In the genomic region with DNA sequence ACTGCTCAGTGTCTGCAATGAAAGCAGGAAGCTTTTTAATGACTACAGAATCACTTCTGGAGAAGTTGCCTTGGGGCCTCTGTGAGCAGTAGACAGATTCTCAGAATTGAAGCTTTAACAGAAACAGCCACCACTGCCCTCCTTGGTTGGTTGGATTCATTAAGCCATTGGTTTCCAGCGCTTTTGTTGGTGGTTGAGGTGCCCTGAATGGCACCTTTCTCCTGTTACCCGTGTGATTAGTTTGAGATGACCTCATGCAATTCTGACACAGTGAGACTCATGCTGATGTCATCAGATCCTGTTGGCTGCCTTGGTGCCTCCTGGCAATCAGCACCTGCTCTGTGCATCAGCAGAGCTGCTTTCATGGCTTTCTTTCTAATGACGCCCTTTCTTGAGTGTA, we compare ENCODE assay signal across 26 mouse cellular contexts. TPM values are rescaled to one million over a fixed set of nuclear protein-coding genes. Genes with fewer than 3 reads are reported as not detected.
DNase-seq lines count a peak whose midpoint lies in the region; ATAC-seq lines count a peak whose summit lies in the region.
"Had no signal": no experiment of that assay in that cellular context is flagged by ENCODE, and none has a peak within 500 bp of the region (broad histone marks: within the 10 kb centered on the region; RNA-seq: fewer than 3 reads in every experiment).

No protein-coding gene starts in this region.

- no peaks in the 10 kb centered on the region for H3K36me3 ChIP-seq in forebrain, embryonic 11.5 days (ENCODE audit: control insufficient read depth, insufficient read depth, low read length)
- no peaks in the 10 kb centered on the region for H3K36me3 ChIP-seq in forebrain, embryonic 10.5 days (replicated peaks)
- H3K36me3 ChIP-seq in forebrain, embryonic 14.5 days (ENCODE audit: control insufficient read depth, insufficient read depth, low read length) = no peaks in the 10 kb centered on the region
- H3K36me3 ChIP-seq: embryonic facial prominence, embryonic 12.5 days; heart, embryonic 12.5 days; limb, embryonic 12.5 days; liver, embryonic 15.5 days; lung, embryonic 15.5 days; neural tube, embryonic 13.5 days had no signal

- H3K9ac ChIP-seq in forebrain, embryonic 11.5 days (ENCODE audit: low read length) = no peak overlapping the region
- no peak overlapping the region for H3K9ac ChIP-seq in forebrain, embryonic 14.5 days (ENCODE audit: low read length)
- H3K9ac ChIP-seq: embryonic facial prominence, embryonic 12.5 days; heart, embryonic 12.5 days; hindbrain, embryonic 14.5 days; limb, embryonic 12.5 days; liver, embryonic 15.5 days; lung, embryonic 15.5 days; neural tube, embryonic 13.5 days had no signal

- no peaks in the 10 kb centered on the region for H3K9me3 ChIP-seq in forebrain, embryonic 11.5 days (ENCODE audit: control insufficient read depth, low read length)
- H3K9me3 ChIP-seq in forebrain, embryonic 10.5 days = no peaks in the 10 kb centered on the region
- H3K9me3 ChIP-seq in forebrain, embryonic 14.5 days (replicated peaks; ENCODE audit: control insufficient read depth, low read length) = no peaks in the 10 kb centered on the region
- H3K9me3 ChIP-seq: embryonic facial prominence, embryonic 12.5 days; heart, embryonic 12.5 days; limb, embryonic 12.5 days; liver, embryonic 15.5 days; lung, embryonic 15.5 days; neural tube, embryonic 13.5 days had no signal

- no peaks in the 10 kb centered on the region; the same call in 1 of the 2 replicates for H3K4me1 ChIP-seq in forebrain, embryonic 11.5 days (replicated peaks; ENCODE audit: control insufficient read depth, insufficient read depth, low read length)
- peaks cover 11% of the 10 kb centered on the region for H3K4me1 ChIP-seq in forebrain, embryonic 10.5 days
- H3K4me1 ChIP-seq in forebrain, embryonic 14.5 days (ENCODE audit: control insufficient read depth, insufficient read depth, low read length) = no peaks in the 10 kb centered on the region
- H3K4me1 ChIP-seq: embryonic facial prominence, embryonic 12.5 days; heart, embryonic 12.5 days; limb, embryonic 12.5 days; liver, embryonic 15.5 days; lung, embryonic 15.5 days; neural tube, embryonic 13.5 days had no signal

- peak; percentile 90 for ATAC-seq in forebrain, embryonic 11.5 days (replicated peaks; ENCODE audit: low FRiP score)
- peak; percentile 96 for ATAC-seq in forebrain, embryonic 14.5 days
- ATAC-seq: intestine, postnatal 0 days had no signal

- DNase-seq in forebrain, embryonic 11.5 days (ENCODE audit: low spot score) = peak; percentile 64
- no peak for DNase-seq in forebrain, embryonic 10.5 days (ENCODE audit: extremely low spot score, low spot score)
- DNase-seq in Muller cell, postnatal 12 days (ENCODE audit: inconsistent ontology term) = peak; percentile 82
- peak; percentile 89 for DNase-seq in forebrain, embryonic 14.5 days (ENCODE audit: low spot score)
- DNase-seq in retina, postnatal 1 day = peak; percentile 57
- DNase-seq in gastrocnemius, adult 18-20 months (ENCODE audit: low spot score) = no peak
- DNase-seq in cerebellum, adult 9-11 months = no peak
- no peak for DNase-seq in thymus, postnatal 10 days (ENCODE audit: low spot score in 2 of 2)
- DNase-seq: cerebellum, adult 8-10 months; cerebellum, postnatal 36 days; gastrocnemius, postnatal 25 days; heart, adult 18-20 months; heart, postnatal 4 days; kidney, postnatal 25 days; lung, postnatal 36 days; right cerebral cortex, postnatal 14 days; thymus, postnatal 14 days had no signal

- H3K4me3 ChIP-seq in forebrain, embryonic 11.5 days (ENCODE audit: low read depth, low read length) = no peak overlapping the region
- no peak overlapping the region for H3K4me3 ChIP-seq in forebrain, embryonic 10.5 days
- no peak overlapping the region for H3K4me3 ChIP-seq in forebrain, embryonic 14.5 days (ENCODE audit: low read depth, low read length)
- H3K4me3 ChIP-seq: embryonic facial prominence, embryonic 12.5 days; heart, embryonic 12.5 days; limb, embryonic 12.5 days; liver, embryonic 15.5 days; lung, embryonic 15.5 days; neural tube, embryonic 13.5 days had no signal

- no peak overlapping the region for H3K4me2 ChIP-seq in forebrain, embryonic 11.5 days (ENCODE audit: low read depth, low read length, severe bottlenecking)
- no peak overlapping the region for H3K4me2 ChIP-seq in forebrain, embryonic 14.5 days (ENCODE audit: low read length)
- H3K4me2 ChIP-seq: embryonic facial prominence, embryonic 12.5 days; heart, embryonic 12.5 days; hindbrain, embryonic 14.5 days; limb, embryonic 12.5 days; liver, embryonic 15.5 days; lung, embryonic 15.5 days; midbrain, embryonic 11.5 days; neural tube, embryonic 13.5 days had no signal

- no peak overlapping the region for H3K27ac ChIP-seq in forebrain, embryonic 11.5 days (ENCODE audit: low read depth, low read length)
- H3K27ac ChIP-seq in forebrain, embryonic 10.5 days = no peak overlapping the region; the same call in 1 of the 2 replicates
- no peak overlapping the region for H3K27ac ChIP-seq in forebrain, embryonic 14.5 days (ENCODE audit: low read depth, low read length)
- H3K27ac ChIP-seq: embryonic facial prominence, embryonic 12.5 days; hindbrain, embryonic 14.5 days; limb, embryonic 12.5 days; liver, embryonic 15.5 days; lung, embryonic 15.5 days; neural tube, embryonic 13.5 days had no signal

- 41% methylated on average over 3 of the region's 3 CpGs for WGBS in forebrain, embryonic 11.5 days
- WGBS in forebrain, embryonic 10.5 days = 57% methylated on average over 3 of the region's 3 CpGs
- WGBS in forebrain, embryonic 14.5 days = 11% methylated on average over 3 of the region's 3 CpGs

- no peaks in the 10 kb centered on the region for H3K27me3 ChIP-seq in forebrain, embryonic 11.5 days (ENCODE audit: control insufficient read depth, insufficient read depth, low read length)
- no peaks in the 10 kb centered on the region for H3K27me3 ChIP-seq in forebrain, embryonic 10.5 days (ENCODE audit: poor library complexity, severe bottlenecking)
- no peaks in the 10 kb centered on the region for H3K27me3 ChIP-seq in forebrain, embryonic 14.5 days (replicated peaks; ENCODE audit: control insufficient read depth, insufficient read depth, low read length)
- H3K27me3 ChIP-seq: embryonic facial prominence, embryonic 12.5 days; heart, embryonic 12.5 days; limb, embryonic 12.5 days; liver, embryonic 15.5 days; lung, embryonic 15.5 days; neural tube, embryonic 13.5 days had no signal

RNA-seq across cellular contexts. Expression of a gene that starts 21.3 kb away (rescaled TPM):
- polyA plus RNA-seq in forebrain, embryonic 11.5 days (2014; fragmentation: Nextera tagmentation; extraction: Ambion mirVana) = 16.1 and 17.4 TPM in 2 replicates
- polyA plus RNA-seq in forebrain, embryonic 10.5 days (2016; fragmentation: Nextera tagmentation; extraction: Ambion mirVana) = 11.0 and 11.7 TPM in 2 replicates
- polyA plus RNA-seq in forebrain, embryonic 14.5 days (2014; fragmentation: Nextera tagmentation; extraction: Ambion mirVana) = 48.6 and 53.0 TPM in 2 replicates
- 10 to 100 TPM; 10.7 to 21.0 TPM for total RNA-seq in gastrocnemius, adult 18-20 months (2021)

RNA-seq across cellular contexts. Expression of a gene that starts 32.8 kb away (rescaled TPM):
- 14.9 and 19.8 TPM in 2 replicates for polyA plus RNA-seq in forebrain, embryonic 11.5 days (2014; fragmentation: Nextera tagmentation; extraction: Ambion mirVana)
- polyA plus RNA-seq in forebrain, embryonic 10.5 days (2016; fragmentation: Nextera tagmentation; extraction: Ambion mirVana) = 20.7 and 22.7 TPM in 2 replicates
- 4.2 and 4.5 TPM in 2 replicates for polyA plus RNA-seq in forebrain, embryonic 14.5 days (2014; fragmentation: Nextera tagmentation; extraction: Ambion mirVana)
- 1 to 10 TPM; 3.0 to 3.9 TPM for total RNA-seq in gastrocnemius, adult 18-20 months (2021)

Comparison
In these comparisons a context has a peak if more than half of its experiments do, and no peak if none do; other contexts are left out.
1. DNase-seq: peak in forebrain, embryonic 11.5 days (single experiment), Muller cell, postnatal 12 days (single experiment), forebrain, embryonic 14.5 days (single experiment) and retina, postnatal 1 day (single experiment); none in forebrain, embryonic 10.5 days (single experiment), gastrocnemius, adult 18-20 months (single experiment), cerebellum, adult 9-11 months (single experiment) and thymus, postnatal 10 days (0 of 2).